Mouse (Mus musculus): Measurements from ENCODE around the gene Fto. TPM values are rescaled to one million over a fixed set of nuclear protein-coding genes. Genes with fewer than 3 reads are reported as not detected.
A peak's percentile ranks its signal among the peaks of the same experiment; 100 is the strongest.

Gene Fto
- polyA plus RNA-seq, 1 experiment from 2014 or later = 94.8 TPM

DNA sequence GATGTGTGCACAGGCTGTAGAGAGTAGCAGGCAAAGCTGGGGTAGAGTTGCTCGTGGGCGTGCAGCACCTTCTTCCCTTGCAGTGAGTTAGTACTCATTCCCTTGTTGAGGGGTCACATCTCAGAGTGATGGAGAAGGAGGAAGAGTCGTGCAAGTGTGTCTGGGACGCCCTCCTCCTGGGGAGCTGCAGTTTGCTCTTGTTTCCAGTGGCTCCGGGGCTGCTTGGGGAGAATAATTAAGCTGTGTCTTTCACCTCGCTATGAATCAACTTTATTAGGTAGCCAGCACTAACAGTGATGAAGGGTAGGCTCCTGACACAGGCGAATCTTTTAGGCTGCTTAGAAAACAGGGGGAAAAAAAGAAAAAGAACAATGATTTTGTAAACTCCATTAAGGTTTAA lies 203.1 kb downstream of the Fto start:
- WGBS = 20% methylated on average over 7 of the region's 7 CpGs
- no peak overlapping the region for H3K9ac ChIP-seq (replicated peaks; ENCODE audit: low read length)
- no peak overlapping the region for H3K4me2 ChIP-seq (ENCODE audit: low read depth, low read length)
- no peaks in the 10 kb centered on the region for H3K27me3 ChIP-seq (ENCODE audit: control insufficient read depth, insufficient read depth, low read length)
- no peaks in the 10 kb centered on the region; the same call in 1 of the 2 replicates for H3K4me1 ChIP-seq (ENCODE audit: control insufficient read depth, insufficient read depth, low read length)
- H3K27ac ChIP-seq (replicated peaks; ENCODE audit: low read depth, low read length) = no peak overlapping the region
- ATAC-seq (replicated peaks; ENCODE audit: insufficient number of reproducible peaks, low FRiP score, low TSS enrichment, low read depth) (no peak), DNase-seq (ENCODE audit: low spot score) (no peak)
- no peaks in the 10 kb centered on the region for H3K9me3 ChIP-seq (replicated peaks; ENCODE audit: control insufficient read depth, low read length)
- H3K4me3 ChIP-seq (ENCODE audit: low read depth, low read length) = no peak overlapping the region
- no peaks in the 10 kb centered on the region for H3K36me3 ChIP-seq (replicated peaks; ENCODE audit: control insufficient read depth, insufficient read depth, low read depth, low read length)

DNA sequence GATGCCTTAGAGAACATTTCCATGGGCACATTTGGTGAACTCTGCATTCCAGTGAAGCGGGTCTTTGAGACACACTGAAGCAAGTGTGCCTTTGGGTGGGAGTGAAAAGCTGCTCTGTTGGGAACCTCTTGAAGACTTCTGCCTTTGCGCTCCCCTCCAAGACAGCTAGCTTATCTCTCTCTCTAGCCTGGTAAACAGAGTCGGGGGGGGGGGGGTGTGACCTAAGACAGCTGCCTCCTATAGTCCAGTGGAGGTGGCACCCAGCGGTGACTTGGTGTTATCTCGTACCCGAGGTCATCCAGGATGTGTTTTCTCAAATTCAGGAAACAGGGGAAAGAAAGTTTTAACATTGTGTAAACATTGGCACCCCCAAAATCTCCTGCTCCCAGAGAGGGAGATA lies 204.8 kb downstream of the Fto start:
- Histone ChIP-seq H3K27ac (replicated peaks; ENCODE audit: low read depth, low read length) (no peak overlapping the region), H3K9me3 (replicated peaks; ENCODE audit: control insufficient read depth, low read length) (no peaks in the 10 kb centered on the region), H3K4me3 (ENCODE audit: low read depth, low read length) (no peak overlapping the region), H3K9ac (replicated peaks; ENCODE audit: low read length) (no peak overlapping the region), H3K4me1 (ENCODE audit: control insufficient read depth, insufficient read depth, low read length) (no peaks in the 10 kb centered on the region; the same call in 1 of the 2 replicates), H3K27me3 (ENCODE audit: control insufficient read depth, insufficient read depth, low read length) (no peaks in the 10 kb centered on the region), H3K36me3 (replicated peaks; ENCODE audit: control insufficient read depth, insufficient read depth, low read depth, low read length) (no peaks in the 10 kb centered on the region), H3K4me2 (ENCODE audit: low read depth, low read length) (no peak overlapping the region)
- 52% methylated on average over 6 of the region's 6 CpGs for WGBS
- DNase-seq (ENCODE audit: low spot score) (no peak), ATAC-seq (replicated peaks; ENCODE audit: insufficient number of reproducible peaks, low FRiP score, low TSS enrichment, low read depth) (no peak)

DNA sequence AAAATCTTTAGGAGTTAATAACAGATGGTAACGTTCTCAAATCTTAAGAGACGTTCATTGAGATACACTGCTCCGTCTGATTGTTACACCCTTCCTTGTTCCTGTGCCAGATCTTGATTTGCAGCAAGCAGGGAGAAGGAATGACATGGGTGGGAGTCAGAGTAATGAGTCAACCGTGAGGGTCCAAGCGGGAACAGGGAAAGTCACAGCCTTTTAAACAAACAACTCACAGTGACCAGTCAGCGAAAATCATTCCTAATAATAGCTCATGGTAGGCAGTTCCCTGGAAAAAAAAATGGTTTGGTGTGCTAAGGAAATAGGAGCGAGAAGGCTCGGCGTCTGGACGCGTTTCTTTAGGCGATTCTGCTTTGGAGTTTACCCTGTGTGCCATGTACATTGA lies 208.9 kb downstream of the Fto start:
- ATAC-seq (replicated peaks; ENCODE audit: insufficient number of reproducible peaks, low FRiP score, low TSS enrichment, low read depth) (no peak), DNase-seq (ENCODE audit: low spot score) (no peak)
- no peak overlapping the region for H3K4me2 ChIP-seq (ENCODE audit: low read depth, low read length)
- no peak overlapping the region for H3K4me3 ChIP-seq (ENCODE audit: low read depth, low read length)
- H3K4me1 ChIP-seq (ENCODE audit: control insufficient read depth, insufficient read depth, low read length) = peaks cover 12% of the 10 kb centered on the region
- H3K9me3 ChIP-seq (replicated peaks; ENCODE audit: control insufficient read depth, low read length) = no peaks in the 10 kb centered on the region
- no peaks in the 10 kb centered on the region; the same call in 1 of the 2 replicates for H3K27me3 ChIP-seq (ENCODE audit: control insufficient read depth, insufficient read depth, low read length)
- no peaks in the 10 kb centered on the region for H3K36me3 ChIP-seq (replicated peaks; ENCODE audit: control insufficient read depth, insufficient read depth, low read depth, low read length)
- no peak overlapping the region for H3K9ac ChIP-seq (replicated peaks; ENCODE audit: low read length)
- 69% methylated on average over 12 of the region's 12 CpGs for WGBS
- H3K27ac ChIP-seq (replicated peaks; ENCODE audit: low read depth, low read length) = no peak overlapping the region

DNA sequence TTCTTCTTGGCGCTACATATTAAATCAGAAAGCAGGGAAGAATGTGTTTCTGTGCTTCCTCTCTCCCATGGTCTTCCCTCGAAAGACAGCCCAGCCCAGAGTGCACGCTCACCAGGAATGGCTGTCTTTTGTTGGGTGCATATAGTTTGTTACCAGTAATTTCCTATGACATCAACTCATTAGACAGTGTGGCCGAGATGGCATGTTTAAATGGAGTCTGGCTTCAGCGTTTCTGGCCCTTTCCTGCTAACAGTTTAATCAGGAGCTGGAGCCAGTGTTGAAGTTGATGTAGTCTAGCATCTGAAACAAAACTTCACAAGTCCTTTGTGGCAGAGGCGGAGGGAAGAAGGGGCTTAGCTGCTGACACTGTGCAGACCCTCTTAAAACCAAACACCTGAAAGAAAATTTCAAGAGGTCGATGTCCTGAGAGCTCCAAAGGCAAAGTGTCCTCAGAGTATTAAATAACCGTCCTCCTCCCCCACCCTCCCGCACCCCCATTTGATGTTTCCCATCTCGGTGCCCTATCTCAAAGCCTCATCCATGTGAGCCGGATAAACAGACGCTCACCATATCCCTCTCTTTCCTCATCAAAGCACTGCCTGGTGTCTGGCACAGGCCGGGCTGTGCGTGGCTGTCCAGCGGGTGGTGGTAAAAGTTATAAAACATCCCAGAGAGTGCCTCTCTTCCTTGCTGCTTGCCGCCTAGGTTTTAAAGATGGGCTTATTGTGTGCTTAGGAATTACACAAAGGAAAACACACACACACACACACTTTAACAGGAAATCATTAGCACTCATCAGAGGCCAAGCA lies 210.9 kb downstream of the Fto start:
- no peak for DNase-seq (ENCODE audit: low spot score)
- H3K27me3 ChIP-seq (ENCODE audit: control insufficient read depth, insufficient read depth, low read length) = no peaks in the 10 kb centered on the region; the same call in 1 of the 2 replicates
- H3K27ac ChIP-seq (replicated peaks; ENCODE audit: low read depth, low read length) = no peak overlapping the region
- peaks cover 12% of the 10 kb centered on the region for H3K4me1 ChIP-seq (ENCODE audit: control insufficient read depth, insufficient read depth, low read length)
- H3K4me3 ChIP-seq (ENCODE audit: low read depth, low read length) = no peak overlapping the region
- H3K9me3 ChIP-seq (replicated peaks; ENCODE audit: control insufficient read depth, low read length) = no peaks in the 10 kb centered on the region
- no peak for ATAC-seq (replicated peaks; ENCODE audit: insufficient number of reproducible peaks, low FRiP score, low TSS enrichment, low read depth)
- H3K4me2 ChIP-seq (ENCODE audit: low read depth, low read length) = no peak overlapping the region
- no peak overlapping the region; the same call in 1 of the 2 replicates for H3K9ac ChIP-seq (replicated peaks; ENCODE audit: low read length)
- WGBS = 23% methylated on average over 16 of the region's 16 CpGs
- no peaks in the 10 kb centered on the region for H3K36me3 ChIP-seq (replicated peaks; ENCODE audit: control insufficient read depth, insufficient read depth, low read depth, low read length)

DNA sequence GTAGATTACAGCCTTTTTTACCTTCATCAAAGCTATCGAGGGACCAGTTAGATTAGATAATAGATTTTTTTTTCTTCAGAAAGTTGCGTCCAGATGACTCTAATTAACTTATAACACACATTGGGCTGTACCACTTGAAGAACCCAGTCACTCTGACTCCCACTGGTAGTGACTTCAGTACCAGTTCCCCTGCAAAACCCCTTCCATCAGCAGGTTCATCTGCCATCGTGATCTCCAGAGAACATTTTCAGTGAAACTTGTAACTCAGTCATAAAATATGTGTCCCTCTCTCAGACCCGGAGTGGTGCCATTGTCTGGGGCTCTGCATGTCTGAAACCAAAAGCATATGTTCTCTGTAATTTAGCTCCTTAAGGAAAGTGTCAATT lies 211.5 kb downstream of the Fto start:
- Histone ChIP-seq H3K4me3 (ENCODE audit: low read depth, low read length) (no peak overlapping the region), H3K36me3 (replicated peaks; ENCODE audit: control insufficient read depth, insufficient read depth, low read depth, low read length) (no peaks in the 10 kb centered on the region), H3K4me1 (ENCODE audit: control insufficient read depth, insufficient read depth, low read length) (peaks cover 12% of the 10 kb centered on the region), H3K4me2 (ENCODE audit: low read depth, low read length) (no peak overlapping the region), H3K9me3 (replicated peaks; ENCODE audit: control insufficient read depth, low read length) (no peaks in the 10 kb centered on the region), H3K27me3 (ENCODE audit: control insufficient read depth, insufficient read depth, low read length) (no peaks in the 10 kb centered on the region; the same call in 1 of the 2 replicates), H3K9ac (replicated peaks; ENCODE audit: low read length) (no peak overlapping the region; the same call in 1 of the 2 replicates), H3K27ac (replicated peaks; ENCODE audit: low read depth, low read length) (no peak overlapping the region)
- no peak for ATAC-seq (replicated peaks; ENCODE audit: insufficient number of reproducible peaks, low FRiP score, low TSS enrichment, low read depth)
- WGBS = 9% methylated on average over 4 of the region's 4 CpGs
- DNase-seq (ENCODE audit: low spot score) = no peak

DNA sequence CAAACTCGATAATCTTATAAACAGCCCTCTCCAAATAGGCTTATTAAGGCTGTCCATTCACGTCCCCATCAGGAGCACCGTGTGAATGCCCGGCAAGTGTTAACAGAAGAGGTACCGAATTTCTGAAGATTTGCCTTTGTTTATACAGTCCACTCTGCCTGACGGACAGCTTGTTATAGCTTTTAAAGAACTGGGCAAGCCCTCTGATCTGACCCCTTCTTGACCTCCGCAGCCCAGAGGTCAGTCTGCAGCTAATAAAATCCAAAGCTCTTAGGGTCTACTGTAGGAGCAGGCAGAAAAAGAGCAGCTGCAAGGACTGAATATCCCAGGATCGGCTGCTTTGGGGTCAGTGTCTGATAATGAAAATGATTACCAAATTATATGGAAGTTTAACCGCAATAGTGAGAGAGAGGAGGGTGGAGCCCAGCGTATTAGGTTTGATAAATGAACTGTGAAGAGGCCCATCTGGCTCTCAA lies 212.1 kb downstream of the Fto start:
- ATAC-seq (replicated peaks; ENCODE audit: insufficient number of reproducible peaks, low FRiP score, low TSS enrichment, low read depth) (peak; percentile 41; the same call in 1 of the 2 replicates), DNase-seq (ENCODE audit: low spot score) (peak; percentile 40)
- Histone ChIP-seq H3K27me3 (ENCODE audit: control insufficient read depth, insufficient read depth, low read length) (no peaks in the 10 kb centered on the region; the same call in 1 of the 2 replicates), H3K36me3 (replicated peaks; ENCODE audit: control insufficient read depth, insufficient read depth, low read depth, low read length) (no peaks in the 10 kb centered on the region), H3K9me3 (replicated peaks; ENCODE audit: control insufficient read depth, low read length) (no peaks in the 10 kb centered on the region), H3K4me1 (ENCODE audit: control insufficient read depth, insufficient read depth, low read length) (peaks cover 12% of the 10 kb centered on the region), H3K4me2 (ENCODE audit: low read depth, low read length) (no peak overlapping the region), H3K27ac (replicated peaks; ENCODE audit: low read depth, low read length) (no peak overlapping the region), H3K9ac (replicated peaks; ENCODE audit: low read length) (no peak overlapping the region; the same call in 1 of the 2 replicates), H3K4me3 (ENCODE audit: low read depth, low read length) (no peak overlapping the region)
- 3% methylated on average over 10 of the region's 10 CpGs for WGBS

DNA sequence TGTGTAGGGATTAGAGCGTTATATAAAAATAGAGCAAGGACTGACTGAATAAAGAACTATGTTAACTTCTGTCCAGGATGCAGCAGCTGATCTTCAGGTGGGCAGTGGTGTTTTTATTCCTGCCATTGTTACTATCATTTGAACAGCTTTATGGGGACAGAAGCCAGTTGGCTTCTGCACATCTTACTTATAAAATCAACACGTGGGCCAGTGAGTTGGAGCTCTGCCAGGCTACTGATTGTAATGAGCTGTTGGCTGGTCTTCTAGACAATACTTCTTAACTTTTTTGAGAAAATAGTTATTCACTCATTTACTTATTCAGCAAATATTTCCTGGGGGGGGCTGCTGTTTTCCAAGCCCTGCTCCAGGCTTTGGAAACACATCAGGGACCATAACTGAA lies 215.6 kb downstream of the Fto start:
- peaks cover 15% of the 10 kb centered on the region for H3K4me1 ChIP-seq (ENCODE audit: control insufficient read depth, insufficient read depth, low read length)
- DNase-seq (ENCODE audit: low spot score) = no peak
- no peak overlapping the region for H3K4me3 ChIP-seq (ENCODE audit: low read depth, low read length)
- no peaks in the 10 kb centered on the region; the same call in 1 of the 2 replicates for H3K27me3 ChIP-seq (ENCODE audit: control insufficient read depth, insufficient read depth, low read length)
- no peaks in the 10 kb centered on the region for H3K36me3 ChIP-seq (replicated peaks; ENCODE audit: control insufficient read depth, insufficient read depth, low read depth, low read length)
- H3K27ac ChIP-seq (replicated peaks; ENCODE audit: low read depth, low read length) = no peak overlapping the region
- no peak for ATAC-seq (replicated peaks; ENCODE audit: insufficient number of reproducible peaks, low FRiP score, low TSS enrichment, low read depth)
- no peak overlapping the region for H3K4me2 ChIP-seq (ENCODE audit: low read depth, low read length)
- no peak overlapping the region for H3K9ac ChIP-seq (replicated peaks; ENCODE audit: low read length)
- H3K9me3 ChIP-seq (replicated peaks; ENCODE audit: control insufficient read depth, low read length) = no peaks in the 10 kb centered on the region
- WGBS = 83% methylated on average over 2 of the region's 2 CpGs

DNA sequence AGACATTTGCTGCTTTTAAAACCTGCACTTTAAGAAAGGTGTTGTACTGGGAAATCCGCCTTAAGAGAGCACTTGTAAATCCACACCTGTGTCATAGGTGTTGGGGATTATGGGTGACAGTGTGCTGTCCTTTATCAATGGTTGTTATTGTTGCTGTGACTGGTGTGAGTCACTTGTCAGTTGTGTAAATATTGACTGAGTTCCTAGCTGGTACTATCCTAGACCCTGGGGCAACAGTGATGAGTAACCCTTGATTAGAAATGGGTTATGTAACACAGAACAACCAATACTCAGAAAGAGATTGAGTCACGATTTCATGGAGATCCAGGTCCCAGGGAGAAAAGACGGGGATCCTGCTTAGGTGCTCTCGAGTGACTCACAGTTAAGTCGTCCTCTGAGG lies 216.4 kb downstream of the Fto start:
- no peak for ATAC-seq (replicated peaks; ENCODE audit: insufficient number of reproducible peaks, low FRiP score, low TSS enrichment, low read depth)
- 82% methylated on average over 5 of the region's 5 CpGs for WGBS

More for the DNA sequence above, 216.4 kb downstream of the Fto start:
- Histone ChIP-seq H3K4me1 (ENCODE audit: control insufficient read depth, insufficient read depth, low read length) (peaks cover 9% of the 10 kb centered on the region), H3K27me3 (ENCODE audit: control insufficient read depth, insufficient read depth, low read length) (no peaks in the 10 kb centered on the region; the same call in 1 of the 2 replicates), H3K9me3 (replicated peaks; ENCODE audit: control insufficient read depth, low read length) (no peaks in the 10 kb centered on the region), H3K4me3 (ENCODE audit: low read depth, low read length) (no peak overlapping the region), H3K9ac (replicated peaks; ENCODE audit: low read length) (no peak overlapping the region), H3K27ac (replicated peaks; ENCODE audit: low read depth, low read length) (no peak overlapping the region), H3K36me3 (replicated peaks; ENCODE audit: control insufficient read depth, insufficient read depth, low read depth, low read length) (no peaks in the 10 kb centered on the region), H3K4me2 (ENCODE audit: low read depth, low read length) (no peak overlapping the region)
- DNase-seq (ENCODE audit: low spot score) = no peak

All from embryonic facial prominence, embryonic 11.5 days (tissue).